Mouse (Mus musculus) midbrain, embryonic 10.5 days (tissue): Measurements from ENCODE around the gene Zbtb24. TPM values are rescaled to one million over a fixed set of nuclear protein-coding genes. Genes with fewer than 3 reads are reported as not detected.

Experiments
- polyA plus RNA-seq: library from polyadenylated mRNA; unstranded; fragments of >200 nt; fragmentation: Nextera tagmentation; extraction: Ambion mirVana; gene quantifications from 2 replicates; pipeline ENCODE4 v1.2.1, GENCODE M21; 2016

Zbtb24 gene
- polyA plus RNA-seq, 1 experiment from 2014 or later, result 17.6 TPM

Other genes starting within 250 kb of the Zbtb24 start
- gene Fig4, start 147.1 kb upstream of the Zbtb24 start, polyA plus RNA-seq, result 16.3 and 21.3 TPM in 2 replicates
- gene Ak9, start 146.4 kb upstream of the Zbtb24 start, polyA plus RNA-seq, result 0.04 TPM in 2 replicates
- gene Mical1, start 25.9 kb downstream of the Zbtb24 start, polyA plus RNA-seq, result 49.1 and 53.7 TPM in 2 replicates
- 68.7 and 72.2 TPM in 2 replicates for gene Smpd2, start 40.0 kb downstream of the Zbtb24 start, polyA plus RNA-seq
- 0.76 and 1.7 TPM in 2 replicates for gene Ppil6, start 40.1 kb downstream of the Zbtb24 start, polyA plus RNA-seq
- gene Cd164, start 69.0 kb downstream of the Zbtb24 start, polyA plus RNA-seq, result 98.5 and 108 TPM in 2 replicates